9 mouse cellular contexts compared by ENCODE assay signal in the genomic region with DNA sequence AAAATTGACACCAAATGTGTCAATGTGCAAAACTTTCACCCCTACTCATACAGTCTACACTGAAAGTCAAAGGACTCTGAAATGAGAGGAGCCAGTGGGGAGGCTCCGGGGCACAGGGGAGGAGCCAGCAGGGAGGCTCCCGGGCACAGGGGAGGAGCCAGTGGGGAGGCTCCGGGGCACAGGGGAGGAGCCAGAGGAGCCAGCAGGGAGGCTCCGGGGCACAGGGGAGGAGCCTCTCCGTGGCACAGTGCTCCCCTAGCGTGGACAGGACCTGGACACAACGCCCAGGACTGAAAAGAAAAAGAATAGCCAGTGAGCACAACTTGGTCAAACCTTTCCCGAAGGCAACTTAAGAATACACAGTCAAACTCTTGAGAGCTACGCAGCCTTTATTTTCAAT. TPM values are rescaled to one million over a fixed set of nuclear protein-coding genes. Genes with fewer than 3 reads are reported as not detected.
DNase-seq lines count a peak whose midpoint lies in the region; ATAC-seq lines count a peak whose summit lies in the region.
"Had no signal": no experiment of that assay in that cellular context is flagged by ENCODE, and none has a peak within 500 bp of the region (broad histone marks: within the 10 kb centered on the region; RNA-seq: fewer than 3 reads in every experiment).

No protein-coding gene starts in this region.

- intact Hi-C loops in heart, postnatal 10 days (cut with DNase I): no loop called here

- peak; percentile 93 for ATAC-seq in heart, embryonic 11.5 days (replicated peaks; ENCODE audit: insufficient number of reproducible peaks, low FRiP score, low TSS enrichment)
- ATAC-seq in lung, embryonic 15.5 days (ENCODE audit: borderline replicate concordance, extremely low read depth, low FRiP score, low TSS enrichment): peak; percentile 80
- ATAC-seq: Patski had no signal

- no peak overlapping the region for H3K4me3 ChIP-seq in heart, embryonic 11.5 days (ENCODE audit: low read depth, low read length)
- peak overlapping the region; percentile 10; the same call in 1 of the 2 replicates for H3K4me3 ChIP-seq in lung, embryonic 15.5 days

- H3K9me3 ChIP-seq in heart, embryonic 11.5 days (replicated peaks; ENCODE audit: control insufficient read depth, low read length): no peaks in the 10 kb centered on the region
- H3K9me3 ChIP-seq in lung, embryonic 15.5 days: no peaks in the 10 kb centered on the region

- no peak for DNase-seq in heart, postnatal 10 days
- peak; percentile 61 for DNase-seq in adrenal gland, postnatal 14 days
- DNase-seq in kidney, adult 11 months: peak; percentile 27
- no peak for DNase-seq in cerebellum, postnatal 25 days
- DNase-seq in cerebellum, postnatal 4 days (ENCODE audit: low spot score in 2 of 2): no peak
- no peak for DNase-seq in gastrocnemius, postnatal 10 days

- peak overlapping the region; percentile 11; the same call in 1 of the 2 replicates for H3K4me2 ChIP-seq in heart, embryonic 11.5 days
- H3K4me2 ChIP-seq in lung, embryonic 15.5 days: peak overlapping the region; percentile 36

- H3K27ac ChIP-seq in heart, embryonic 11.5 days (ENCODE audit: low read depth, low read length): no peak overlapping the region
- no peak overlapping the region for H3K27ac ChIP-seq in lung, embryonic 15.5 days

- H3K27me3 ChIP-seq in heart, embryonic 11.5 days (ENCODE audit: control insufficient read depth, insufficient read depth, low read length): no peaks in the 10 kb centered on the region
- H3K27me3 ChIP-seq in lung, embryonic 15.5 days: no peaks in the 10 kb centered on the region
- H3K27me3 ChIP-seq: Patski had no signal

- H3K4me1 ChIP-seq in heart, embryonic 11.5 days (ENCODE audit: control insufficient read depth, insufficient read depth, low read length): no peaks in the 10 kb centered on the region
- peaks cover 13% of the 10 kb centered on the region for H3K4me1 ChIP-seq in lung, embryonic 15.5 days

- no peak overlapping the region for H3K9ac ChIP-seq in heart, embryonic 11.5 days (ENCODE audit: low read depth, low read length)
- no peak overlapping the region for H3K9ac ChIP-seq in lung, embryonic 15.5 days

- no peaks in the 10 kb centered on the region for H3K36me3 ChIP-seq in heart, embryonic 11.5 days (ENCODE audit: control insufficient read depth, insufficient read depth, low read length)
- H3K36me3 ChIP-seq in lung, embryonic 15.5 days: no peaks in the 10 kb centered on the region

- 30% methylated on average over 9 of the region's 9 CpGs for WGBS in heart, embryonic 11.5 days (ENCODE audit: insufficient replicate concordance)
- WGBS in lung, embryonic 15.5 days: 30% methylated on average over 9 of the region's 9 CpGs

RNA-seq across cellular contexts. Expression of a gene that starts 20.2 kb away (rescaled TPM):
- 9.4 and 12.0 TPM in 2 replicates for polyA plus RNA-seq in heart, embryonic 11.5 days (2014; fragmentation: Nextera tagmentation; extraction: Ambion mirVana)
- 1 to 10 TPM; 6.5 to 7.5 TPM for total RNA-seq in heart, postnatal 10 days (2021)
- total RNA-seq in adrenal gland, postnatal 14 days (2021): 23.0 and 27.2 TPM in 2 replicates
- 13.0 and 13.7 TPM in 2 replicates for polyA plus RNA-seq in lung, embryonic 15.5 days (2015; fragmentation: Nextera tagmentation; extraction: Ambion mirVana)
- total RNA-seq in gastrocnemius, postnatal 10 days (2021): 1 to 10 TPM; 8.1 to 8.5 TPM

RNA-seq across cellular contexts. Expression of a gene that starts 38.5 kb away (rescaled TPM):
- polyA plus RNA-seq in heart, embryonic 11.5 days (2014; fragmentation: Nextera tagmentation; extraction: Ambion mirVana): 0.30 TPM in 1 of 2 replicates, not detected in the other
- total RNA-seq in heart, postnatal 10 days (2021): under 1 TPM in 1 of 2 experiments, not detected in 1; 0.25 TPM
- 0.33 TPM in 1 of 2 replicates, not detected in the other for total RNA-seq in adrenal gland, postnatal 14 days (2021)
- polyA plus RNA-seq in lung, embryonic 15.5 days (2015; fragmentation: Nextera tagmentation; extraction: Ambion mirVana): 0.52 and 0.67 TPM in 2 replicates
- total RNA-seq in gastrocnemius, postnatal 10 days (2021): under 1 TPM in 1 of 2 experiments, not detected in 1; 0.31 TPM

Comparison
In these comparisons a context has a peak if more than half of its experiments do, and no peak if none do; other contexts are left out.
1. DNase-seq: peak in adrenal gland, postnatal 14 days (single experiment) and kidney, adult 11 months (single experiment); none in heart, postnatal 10 days (0 of 2), cerebellum, postnatal 25 days (0 of 2), cerebellum, postnatal 4 days (0 of 2) and gastrocnemius, postnatal 10 days (single experiment).